Mouse (Mus musculus) midbrain, embryonic 16.5 days (tissue): ENCODE measurements around the gene Phf20. TPM values are rescaled to one million over a fixed set of nuclear protein-coding genes. Genes with fewer than 3 reads are reported as not detected.

Experiments used
- ATAC-seq: fragments of 200-750 bp; cut with Nextera tagmentation; 2 replicates; pipeline ENCODE4 v1.8.0; 2017; ENCODE audit warnings: moderate TSS enrichment
- H3K27ac ChIP-seq: fragments of 300-500 bp; sonication (generic); 2 replicates; pipeline ENCODE4 v1.5.1; 2014; ENCODE audit warnings: mild to moderate bottlenecking, low read length, mixed read lengths
- H3K27me3 ChIP-seq: fragments of 300-500 bp; sonication (generic); 2 replicates; pipeline ENCODE4 v1.6.1; 2014; ENCODE audit warnings: low read depth, low read length, mixed read lengths; ENCODE audit not compliant: control insufficient read depth, insufficient read depth
- H3K36me3 ChIP-seq: fragments of 300-500 bp; sonication (generic); 2 replicates; pipeline ENCODE4 v1.6.1; 2014; ENCODE audit warnings: mild to moderate bottlenecking, low read length, moderate library complexity, mixed read lengths; ENCODE audit not compliant: control insufficient read depth, insufficient read depth
- H3K4me1 ChIP-seq: fragments of 300-500 bp; sonication (generic); 2 replicates; pipeline ENCODE4 v1.6.1; 2014; ENCODE audit warnings: mild to moderate bottlenecking, low read length, mixed read lengths; ENCODE audit not compliant: control insufficient read depth, insufficient read depth
- H3K4me2 ChIP-seq: fragments of 300-500 bp; sonication (generic); 2 replicates; pipeline ENCODE4 v1.6.1; 2014; ENCODE audit warnings: mild to moderate bottlenecking, low read length, mixed read lengths
- H3K4me3 ChIP-seq: fragments of 300-500 bp; sonication (generic); 2 replicates; pipeline ENCODE4 v1.5.1; 2014; ENCODE audit warnings: low read depth, mild to moderate bottlenecking, low read length, moderate library complexity, mixed read lengths
- H3K9ac ChIP-seq: fragments of 300-500 bp; sonication (generic); 2 replicates; pipeline ENCODE4 v1.6.1; 2014; ENCODE audit warnings: low read depth, low read length, mixed read lengths
- H3K9me3 ChIP-seq: fragments of 300-500 bp; sonication (generic); replicated peaks from 2 replicates; pipeline ENCODE4 v1.6.1; 2014; ENCODE audit warnings: mild to moderate bottlenecking, low read length, mixed read lengths; ENCODE audit not compliant: control insufficient read depth, poor library complexity, severe bottlenecking
- WGBS: fragments of 180-500 bp; shearing (Covaris S2); extraction: QIAGEN DNeasy Blood & Tissue Kit; methylation state at CpG from one replicate; pipeline ENCODE4 v1.1.7; 2014; 5-methylcytosine and 5-hydroxymethylcytosine counted together
- polyA plus RNA-seq: library from polyadenylated mRNA; unstranded; fragments of >200 nt; fragmentation: Nextera tagmentation; extraction: Ambion mirVana; gene quantifications from 2 replicates; pipeline ENCODE4 v1.2.1, GENCODE M21; 2015

Phf20 gene
- polyA plus RNA-seq, 1 experiment from 2014 or later: 132 TPM

GRCm38 (mm10) chr2:156311441-156311840 lies 115.2 kb downstream of the Phf20 start:
- ATAC-seq: no peak
- peak overlapping the region; percentile 75 for H3K4me2 ChIP-seq
- no peaks in the 10 kb centered on the region for H3K27me3 ChIP-seq
- H3K9me3 ChIP-seq: no peaks in the 10 kb centered on the region
- H3K36me3 ChIP-seq: no peaks in the 10 kb centered on the region
- peaks cover 12% of the 10 kb centered on the region for H3K4me1 ChIP-seq
- peak overlapping the region; percentile 93 for H3K4me3 ChIP-seq
- H3K27ac ChIP-seq: peak overlapping the region; percentile 96
- peak overlapping the region; percentile 94 for H3K9ac ChIP-seq
- 24% methylated on average over 8 of the region's 8 CpGs for WGBS

- Histone ChIP-seq H3K4me2 (peak overlapping the region; percentile 75), H3K27me3 (no peaks in the 10 kb centered on the region), H3K9ac (peak overlapping the region; percentile 94), H3K4me1 (peaks cover 12% of the 10 kb centered on the region), H3K4me3 (peak overlapping the region; percentile 93), H3K36me3 (no peaks in the 10 kb centered on the region), H3K27ac (peak overlapping the region; percentile 96), H3K9me3 (no peaks in the 10 kb centered on the region)
- 0% methylated on average over 51 of the region's 53 CpGs for WGBS
- ATAC-seq: peak; percentile 46
Measured at GRCm38 (mm10) chr2:156311841-156312291, 115.6 kb downstream of the Phf20 start.

GRCm38 (mm10) chr2:156312297-156312897 lies 116.1 kb downstream of the Phf20 start, which contains the start of the genes Cnbd2 and Scand1:
Gene Cnbd2 (plus strand): TSS chr2:156312299.
Gene Scand1 (minus strand): TSS chr2:156312704.
- under 1% methylated on average over 46 of the region's 49 CpGs for WGBS
- Histone ChIP-seq H3K9me3 (no peaks in the 10 kb centered on the region), H3K27me3 (no peaks in the 10 kb centered on the region), H3K4me1 (peaks cover 12% of the 10 kb centered on the region), H3K9ac (peak within 1 kb of the TSS; percentile 94), H3K36me3 (no peaks in the 10 kb centered on the region), H3K4me2 (peak within 1 kb of the TSS; percentile 75), H3K4me3 (peak within 1 kb of the TSS; percentile 93), H3K27ac (peak within 1 kb of the TSS; percentile 96)
- ATAC-seq: peak; percentile 95

GRCm38 (mm10) chr2:156313153-156313552 lies 116.9 kb downstream of the Phf20 start:
- WGBS: 43% methylated on average over 3 of the region's 3 CpGs
- Histone ChIP-seq H3K4me1 (peaks cover 12% of the 10 kb centered on the region), H3K9me3 (no peaks in the 10 kb centered on the region), H3K27me3 (no peaks in the 10 kb centered on the region), H3K27ac (no peak overlapping the region), H3K36me3 (no peaks in the 10 kb centered on the region), H3K9ac (peak overlapping the region; percentile 94; the same call in 1 of the 2 replicates), H3K4me3 (peak overlapping the region; percentile 93), H3K4me2 (peak overlapping the region; percentile 75)
- no peak for ATAC-seq

GRCm38 (mm10) chr2:156314811-156315210 lies 118.5 kb downstream of the Phf20 start:
- 94% methylated on average over 6 of the region's 6 CpGs for WGBS

GRCm38 (mm10) chr2:156318491-156318890 lies 122.2 kb downstream of the Phf20 start:
- no peak for ATAC-seq
- peaks cover 3% of the 10 kb centered on the region; the same call in 1 of the 2 replicates for H3K4me1 ChIP-seq
- no peaks in the 10 kb centered on the region for H3K9me3 ChIP-seq
- H3K4me2 ChIP-seq: no peak overlapping the region
- no peak overlapping the region for H3K9ac ChIP-seq
- no peak overlapping the region for H3K27ac ChIP-seq
- H3K36me3 ChIP-seq: peaks cover 2% of the 10 kb centered on the region; the same call in 1 of the 2 replicates
- H3K4me3 ChIP-seq: no peak overlapping the region
- no peaks in the 10 kb centered on the region for H3K27me3 ChIP-seq

More at GRCm38 (mm10) chr2:156314811-156315210, 118.5 kb downstream of the Phf20 start:
- no peaks in the 10 kb centered on the region for H3K9me3 ChIP-seq
- no peaks in the 10 kb centered on the region for H3K27me3 ChIP-seq
- ATAC-seq: no peak
- no peak overlapping the region for H3K4me3 ChIP-seq
- no peak overlapping the region for H3K9ac ChIP-seq
- peaks cover 12% of the 10 kb centered on the region for H3K4me1 ChIP-seq
- no peak overlapping the region for H3K4me2 ChIP-seq
- no peak overlapping the region for H3K27ac ChIP-seq
- no peaks in the 10 kb centered on the region for H3K36me3 ChIP-seq

- no peak overlapping the region for H3K4me2 ChIP-seq
- no peak overlapping the region for H3K4me3 ChIP-seq
- WGBS: 89% methylated on average over 6 of the region's 6 CpGs
Measured at GRCm38 (mm10) chr2:156321538-156321937, 125.3 kb downstream of the Phf20 start.

GRCm38 (mm10) chr2:156324116-156324588 lies 127.9 kb downstream of the Phf20 start:
- no peak for ATAC-seq
- 73% methylated on average over 6 of the region's 6 CpGs for WGBS
- Histone ChIP-seq H3K4me3 (no peak overlapping the region), H3K9me3 (no peaks in the 10 kb centered on the region), H3K36me3 (peaks cover 2% of the 10 kb centered on the region; the same call in 1 of the 2 replicates), H3K27me3 (no peaks in the 10 kb centered on the region), H3K27ac (no peak overlapping the region), H3K9ac (no peak overlapping the region), H3K4me2 (no peak overlapping the region), H3K4me1 (no peaks in the 10 kb centered on the region)

More at GRCm38 (mm10) chr2:156321538-156321937, 125.3 kb downstream of the Phf20 start:
- no peak overlapping the region for H3K27ac ChIP-seq
- H3K36me3 ChIP-seq: peaks cover 2% of the 10 kb centered on the region; the same call in 1 of the 2 replicates
- H3K27me3 ChIP-seq: no peaks in the 10 kb centered on the region
- no peaks in the 10 kb centered on the region for H3K4me1 ChIP-seq
- ATAC-seq: no peak
- H3K9ac ChIP-seq: no peak overlapping the region
- H3K9me3 ChIP-seq: no peaks in the 10 kb centered on the region

GRCm38 (mm10) chr2:156324681-156325080 lies 128.4 kb downstream of the Phf20 start:
- no peak for ATAC-seq
- Histone ChIP-seq H3K36me3 (peaks cover 2% of the 10 kb centered on the region; the same call in 1 of the 2 replicates), H3K4me2 (no peak overlapping the region), H3K27ac (no peak overlapping the region), H3K4me3 (no peak overlapping the region), H3K9me3 (no peaks in the 10 kb centered on the region), H3K4me1 (no peaks in the 10 kb centered on the region), H3K9ac (no peak overlapping the region), H3K27me3 (no peaks in the 10 kb centered on the region)
- 52% methylated on average over 5 of the region's 5 CpGs for WGBS
